Mouse (Mus musculus): ENCODE measurements around the gene Spata45. TPM values are rescaled to one million over a fixed set of nuclear protein-coding genes. Genes with fewer than 3 reads are reported as not detected.
"Not testable (repeated sequence)": the region's sequence is repeated elsewhere in the genome, so short reads cannot be mapped to it uniquely, and the experiment has no call there.

The Spata45 gene
- total RNA-seq (2021), result not detected

DNA sequence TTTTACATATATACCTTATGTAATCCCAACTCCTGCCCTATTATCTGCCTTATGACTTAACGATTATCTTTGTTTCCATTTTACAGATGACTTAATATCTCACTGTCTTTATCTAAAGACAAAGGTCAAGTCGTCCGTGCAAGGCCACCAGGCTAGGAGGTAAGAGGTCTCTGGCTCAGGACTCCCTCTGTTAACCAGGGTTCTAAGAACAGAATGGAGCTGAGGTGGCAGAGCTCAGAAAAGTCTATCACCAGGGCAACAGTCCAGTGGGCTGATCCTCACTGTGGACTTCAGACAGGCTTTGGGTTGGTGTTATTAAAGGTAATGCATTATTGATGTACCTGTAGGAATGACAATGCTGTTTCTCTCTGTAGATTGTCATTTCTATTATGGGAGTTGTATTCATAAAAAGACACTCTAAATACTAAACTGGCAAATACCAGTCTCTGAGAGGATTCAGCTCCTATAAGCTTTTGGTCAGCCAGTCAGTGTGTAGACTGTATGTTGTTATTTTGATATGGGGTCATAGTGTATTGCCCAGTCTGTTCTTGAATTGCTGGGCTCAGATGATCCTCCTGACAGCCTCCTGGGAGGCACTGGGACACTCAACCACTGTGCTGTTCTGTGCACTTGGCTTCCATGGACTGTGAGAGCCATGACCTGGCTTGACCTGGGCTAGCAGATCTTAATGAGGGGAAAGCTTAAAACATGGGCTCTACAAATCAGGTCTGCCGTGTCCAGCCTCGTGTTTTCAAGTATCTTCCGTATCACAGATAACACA is at the start of gene Spata45:
Gene Spata45, plus strand, starts transcription at position 86 of the 781 bp plus-strand sequence.
- DNase-seq, result no peak

DNA sequence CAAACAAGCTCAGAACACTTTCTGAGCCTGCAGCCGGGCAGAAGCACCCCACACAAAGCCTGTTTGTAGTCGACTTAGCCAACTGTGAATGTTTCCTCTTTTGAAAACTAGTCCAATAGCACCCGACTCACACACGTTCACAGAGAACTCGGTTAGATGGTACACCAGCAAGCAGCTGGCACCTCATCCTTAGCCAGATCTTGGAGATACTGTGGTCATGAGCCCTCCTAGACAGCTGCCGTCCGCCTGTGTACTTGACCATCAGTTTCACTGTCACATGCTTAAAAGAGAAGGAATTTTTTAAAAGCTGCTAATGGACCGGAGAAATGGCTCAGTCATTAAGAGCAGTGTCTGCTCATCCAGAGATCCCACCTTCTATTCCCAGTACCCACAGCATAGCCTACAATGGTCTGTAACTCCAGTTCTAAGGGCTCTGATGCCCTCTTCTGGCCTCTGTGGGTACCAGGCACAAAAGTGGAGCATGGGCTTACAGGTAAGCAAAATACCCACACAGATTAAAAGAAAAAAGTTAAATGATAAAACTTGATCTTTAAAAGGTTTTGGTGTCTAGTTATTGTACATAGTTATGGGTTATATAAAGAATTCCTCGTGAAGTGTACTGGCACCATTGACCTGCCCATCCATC is 46.9 kb upstream of the Spata45 start:
- no peak for DNase-seq

DNA sequence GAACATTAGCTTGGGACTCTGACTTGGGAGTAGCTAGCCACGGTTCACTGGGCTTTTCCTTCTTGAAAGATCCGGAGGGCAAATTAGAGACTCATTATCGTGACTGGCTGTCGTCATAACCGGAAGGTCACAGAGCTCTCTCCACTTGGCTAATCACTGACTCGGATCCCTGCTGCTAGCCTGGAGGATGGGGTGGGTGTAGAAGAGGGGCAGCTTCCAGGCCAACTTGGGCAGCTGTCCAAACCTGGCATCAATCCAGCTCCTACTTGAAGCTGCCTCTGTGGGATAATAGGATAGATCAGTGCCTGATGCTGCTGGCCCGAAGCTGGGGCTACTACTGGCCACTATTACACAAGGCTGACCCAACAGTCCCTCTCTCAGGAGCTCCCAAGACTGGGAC is 40.9 kb upstream of the Spata45 start:
- DNase-seq, result peak in 1 of 2 experiments; percentile 23

- no peak for DNase-seq
Measured at GRCm38 (mm10) chr1:190996346-190996877, 40.0 kb upstream of the Spata45 start.

DNA sequence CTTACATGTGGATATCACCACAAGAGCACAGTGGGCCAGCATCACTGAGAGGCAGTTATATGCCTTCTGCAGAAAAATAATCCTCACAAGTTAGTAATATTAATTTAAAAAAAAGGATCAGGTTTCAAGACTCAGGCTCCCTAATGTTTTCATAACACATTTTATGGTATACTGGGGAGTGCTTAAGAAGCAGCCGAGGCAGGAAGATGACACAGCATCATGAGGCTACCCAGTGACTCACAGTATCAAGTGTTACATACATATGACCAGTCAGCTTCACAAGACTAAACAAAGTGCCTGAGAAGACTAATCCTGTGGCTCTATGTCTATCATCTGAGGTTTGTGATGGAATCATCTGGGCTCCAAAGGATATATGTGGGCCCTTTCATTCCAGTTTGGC is 38.4 kb upstream of the Spata45 start:
- DNase-seq, result no peak

GRCm38 (mm10) chr1:191000686-191001085 is 35.8 kb upstream of the Spata45 start:
- no peak for DNase-seq

- no peak for DNase-seq
Measured at GRCm38 (mm10) chr1:191002201-191002600, 34.2 kb upstream of the Spata45 start.

DNA sequence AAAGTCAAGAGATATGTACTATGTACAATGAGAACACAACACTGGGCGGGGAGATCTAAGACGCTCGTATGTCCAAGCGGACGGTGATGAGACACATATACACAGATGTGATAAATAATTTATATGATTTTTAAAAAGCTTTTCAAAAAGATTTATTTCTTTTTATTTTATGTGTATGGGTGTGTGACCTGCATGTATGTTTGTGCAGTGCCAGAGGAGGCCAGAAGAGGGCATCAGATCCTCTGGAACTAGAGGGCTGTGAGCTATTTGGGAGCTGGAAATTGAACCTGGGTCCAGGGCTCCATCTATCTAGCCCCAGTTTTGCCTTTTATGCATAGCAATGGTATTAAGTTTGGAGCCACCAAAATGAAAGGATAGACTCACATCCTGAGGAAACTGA is 27.7 kb upstream of the Spata45 start:
- DNase-seq, result no peak

DNA sequence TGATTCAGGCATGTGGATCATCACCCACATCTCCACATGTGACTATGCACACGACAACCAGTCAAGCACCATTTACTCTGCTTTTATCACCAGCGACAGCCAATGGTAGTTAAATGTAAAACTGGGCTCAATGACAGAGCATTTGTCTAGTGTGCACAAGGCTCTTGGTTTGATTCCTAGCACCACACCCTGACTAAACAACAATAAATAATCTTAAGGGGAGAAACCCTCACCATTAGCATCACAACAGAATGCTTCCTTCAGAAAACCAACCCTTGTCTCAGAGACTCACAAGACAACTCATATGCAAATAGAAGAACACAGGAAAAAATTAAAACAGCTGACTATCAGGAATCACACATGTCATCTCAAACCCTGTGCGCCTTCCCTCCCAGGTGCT is 22.2 kb upstream of the Spata45 start:
- DNase-seq, result no peak

DNA sequence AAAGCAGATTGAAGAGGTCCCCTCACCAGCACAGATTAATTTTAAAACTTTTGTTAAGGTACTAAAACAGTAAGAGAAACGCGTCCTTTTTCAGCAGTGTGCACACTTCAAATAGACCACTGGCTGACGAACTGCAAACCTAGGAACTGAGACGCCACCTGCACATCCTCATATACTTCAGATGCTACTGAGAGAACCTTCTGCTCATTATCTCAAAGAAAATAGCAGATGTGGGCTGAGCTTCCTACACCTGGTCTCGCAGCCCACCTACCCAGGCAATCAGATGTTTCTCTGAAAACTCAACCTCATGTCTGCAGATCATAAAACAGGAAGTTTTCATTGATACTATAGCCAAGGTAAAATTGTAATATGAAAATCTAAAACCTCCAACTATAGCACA is 16.6 kb upstream of the Spata45 start:
- DNase-seq, result no peak

DNA sequence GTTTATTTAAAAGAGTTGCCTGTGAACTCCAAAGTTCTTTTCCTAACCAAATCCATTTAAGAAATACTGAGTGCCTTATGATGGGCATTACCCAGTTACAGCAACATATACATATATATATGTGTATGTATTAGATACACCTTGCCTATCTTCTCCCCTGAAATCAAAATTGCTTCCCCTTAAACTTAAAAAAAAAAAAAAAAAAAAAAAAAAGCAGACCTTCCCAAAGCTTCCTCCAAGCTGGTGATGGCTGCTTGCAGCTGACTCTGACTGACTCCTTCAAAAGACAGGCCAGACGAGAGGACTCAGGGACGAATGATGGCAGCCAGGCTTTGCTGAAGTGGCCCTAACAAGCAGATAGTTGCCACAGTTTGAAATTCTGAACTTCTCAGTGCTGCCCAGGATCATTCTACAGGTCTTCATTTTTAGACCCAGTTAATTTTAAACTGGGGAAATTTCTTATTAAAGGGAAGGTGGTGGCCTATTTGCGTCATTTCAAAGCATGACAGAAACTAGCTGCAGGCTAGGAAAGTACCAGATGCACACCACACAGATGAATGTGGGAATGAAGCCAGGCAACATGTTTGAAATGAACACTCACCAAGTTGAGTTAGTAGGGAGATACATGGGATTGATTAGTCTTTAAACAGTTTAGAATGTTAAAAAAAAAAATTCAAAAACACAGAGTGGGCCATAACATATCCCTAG is 16.1 kb upstream of the Spata45 start:
- DNase-seq, result peak in 1 of 2 experiments; percentile 26

DNA sequence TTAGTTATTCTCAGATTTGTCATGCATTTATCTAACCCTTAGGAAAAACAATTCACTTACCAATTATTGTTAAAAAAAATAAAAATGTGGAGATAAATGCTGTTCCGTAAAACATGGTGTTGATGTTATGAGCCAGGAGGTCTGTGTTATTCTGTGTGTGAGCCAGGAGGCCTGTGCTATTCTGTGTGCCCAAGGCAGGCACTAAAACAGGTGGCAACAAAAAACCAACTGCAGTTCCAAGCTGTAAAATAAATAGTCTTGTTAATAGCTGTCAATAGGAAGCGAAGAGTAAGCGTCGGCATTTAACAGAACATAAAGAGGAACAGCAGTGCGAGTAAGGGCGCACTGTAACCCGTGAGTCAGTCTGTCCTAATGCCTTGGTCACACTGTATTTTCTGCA is 15.4 kb upstream of the Spata45 start:
- peak in 1 of 2 experiments; percentile 27 for DNase-seq

- no peak for DNase-seq
Measured at GRCm38 (mm10) chr1:191023140-191023539, 13.3 kb upstream of the Spata45 start.

DNA sequence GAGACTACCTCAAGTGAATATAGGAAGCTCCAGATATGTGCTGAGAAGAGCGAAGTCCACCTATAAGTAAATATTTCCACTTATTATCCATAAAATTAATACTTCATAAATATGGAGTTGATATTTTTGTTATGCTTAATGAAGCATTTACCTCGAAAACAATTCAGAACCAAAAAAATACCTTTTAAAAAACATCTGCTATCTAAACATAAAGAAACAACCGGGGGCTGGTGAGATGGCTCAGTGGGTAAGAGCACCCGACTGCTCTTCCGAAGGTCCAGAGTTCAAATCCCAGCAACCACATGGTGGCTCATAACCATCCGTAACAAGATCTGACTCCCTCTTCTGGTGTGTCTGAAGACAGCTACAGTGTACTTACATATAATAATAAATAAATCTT is 12.6 kb upstream of the Spata45 start:
- not testable (repeated sequence) for DNase-seq

DNA sequence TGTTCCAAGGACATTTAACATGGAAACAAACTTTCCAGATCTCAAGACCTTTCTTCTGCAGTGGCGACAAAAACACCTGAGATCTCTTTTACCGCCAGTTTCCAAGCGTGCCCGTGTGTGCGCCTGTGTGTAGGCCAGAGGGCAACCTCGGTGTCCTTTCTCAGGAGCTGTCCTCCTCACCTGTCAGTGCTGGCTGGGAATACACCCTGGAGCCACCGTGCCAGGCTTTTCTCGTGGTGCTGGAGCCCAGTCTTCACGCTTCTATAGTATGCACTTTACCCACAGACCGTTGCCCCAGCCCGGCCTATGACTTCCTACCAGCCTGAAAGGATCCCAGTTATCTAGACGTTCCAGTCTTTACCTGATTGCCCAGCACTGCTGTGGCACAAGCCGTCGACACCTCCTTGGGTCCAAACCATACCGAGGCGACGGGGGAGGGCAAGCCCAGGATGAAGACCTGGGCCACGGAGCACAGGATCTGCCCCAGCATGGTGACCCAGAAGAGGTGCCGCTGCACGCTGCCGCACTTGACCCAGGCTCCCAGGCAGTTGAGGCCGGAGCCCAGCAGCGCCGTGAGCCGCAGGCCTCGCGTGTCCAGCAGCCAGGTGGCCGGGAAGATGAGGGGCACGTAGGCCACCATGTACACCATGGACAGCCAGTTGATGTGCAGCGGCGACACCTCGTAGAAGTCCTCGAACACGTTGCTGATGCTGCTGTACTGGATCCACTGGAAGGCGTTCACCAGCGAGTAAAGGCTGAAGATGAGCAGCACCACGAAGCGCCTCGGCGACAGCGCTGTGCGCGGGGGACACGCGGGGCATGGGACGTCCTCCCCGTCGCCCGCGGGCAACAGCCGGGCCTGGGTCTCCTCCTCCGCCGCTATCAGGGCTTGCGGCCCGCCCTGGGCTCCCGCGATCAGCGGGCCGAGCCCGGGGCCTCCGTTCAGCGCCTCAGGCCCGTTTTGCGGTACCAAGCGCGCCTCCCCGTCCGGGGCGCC is 11.1 kb upstream of the Spata45 start:
- peak in 1 of 2 experiments; percentile 55 for DNase-seq

GRCm38 (mm10) chr1:191026021-191026713 is 10.3 kb upstream of the Spata45 start, which contains the start of gene Flvcr1:
Gene Flvcr1 (minus strand): TSS chr1:191026158.
- DNase-seq, result peak; percentile 98 to 99

- no peak for DNase-seq
Measured at GRCm38 (mm10) chr1:191030182-191030581, 6.3 kb upstream of the Spata45 start.

DNA sequence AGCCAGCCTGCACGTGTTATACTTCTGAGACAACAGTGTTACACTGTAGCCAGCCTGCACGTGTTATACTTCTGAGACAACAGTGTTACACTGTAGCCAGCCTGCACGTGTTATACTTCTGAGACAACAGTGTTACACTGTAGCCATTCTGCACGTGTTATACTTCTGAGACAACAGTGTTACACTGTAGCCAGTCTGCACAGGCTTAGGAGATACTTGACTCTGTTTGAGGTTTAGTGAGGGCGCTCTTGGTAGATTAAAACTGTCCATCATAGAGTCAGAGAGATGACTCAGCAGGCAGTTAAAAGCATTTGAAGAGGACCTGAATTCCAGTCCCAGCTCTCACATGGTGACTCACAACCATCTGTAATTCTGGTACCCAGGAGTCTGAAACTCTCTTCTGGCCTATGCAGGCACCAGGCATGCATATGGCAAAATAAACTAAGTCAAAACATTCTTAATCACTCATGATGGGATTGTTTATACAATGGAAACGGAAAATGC is 5.5 kb upstream of the Spata45 start:
- DNase-seq, result not testable (repeated sequence)

- DNase-seq, result no peak
Measured at GRCm38 (mm10) chr1:191035649-191036048, 790 bp upstream of the Spata45 start.

DNA sequence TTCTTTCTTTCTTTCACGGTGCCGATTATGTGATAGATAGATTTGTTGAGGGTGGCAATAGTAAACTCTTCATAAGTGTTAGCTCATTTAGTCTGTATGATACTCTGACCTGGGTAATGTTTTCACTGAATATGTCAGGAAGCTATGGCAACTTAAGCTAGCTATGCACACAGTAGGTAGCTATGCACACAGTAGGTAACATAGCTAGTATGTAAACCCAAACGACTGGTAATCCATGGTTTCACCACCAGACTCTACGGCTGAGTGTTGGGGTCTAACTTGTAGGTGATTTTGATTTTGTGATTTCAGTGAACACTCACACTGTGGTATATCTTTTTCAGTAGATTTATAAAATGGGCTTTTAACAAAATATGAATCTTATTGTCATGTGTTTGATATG is 1.6 kb downstream of the Spata45 start:
- DNase-seq, result no peak

- DNase-seq, result no peak
Measured at GRCm38 (mm10) chr1:191041352-191041751, 4.9 kb downstream of the Spata45 start.
